Mouse (Mus musculus) forebrain, embryonic 12.5 days (tissue): Measurements from ENCODE around the gene Dis3. TPM values are rescaled to one million over a fixed set of nuclear protein-coding genes. Genes with fewer than 3 reads are reported as not detected.

Experiments used
- ATAC-seq: fragments of 200-750 bp; cut with Nextera tagmentation; 2 replicates; pipeline ENCODE4 v1.8.0; 2017; ENCODE audit warnings: moderate TSS enrichment; ENCODE audit not compliant: low FRiP score
- H3K27ac ChIP-seq: fragments of 300-500 bp; sonication (generic); 2 replicates; pipeline ENCODE4 v1.5.1; 2016; ENCODE audit warnings: mild to moderate bottlenecking
- H3K27me3 ChIP-seq: fragments of 300-500 bp; sonication (generic); 2 replicates; pipeline ENCODE4 v1.6.1; 2016; ENCODE audit warnings: mild to moderate bottlenecking
- H3K36me3 ChIP-seq: fragments of 300-500 bp; sonication (generic); replicated peaks from 2 replicates; pipeline ENCODE4 v1.6.1; 2016; ENCODE audit warnings: mild to moderate bottlenecking
- H3K4me1 ChIP-seq: fragments of 300-500 bp; sonication (generic); 2 replicates; pipeline ENCODE4 v1.6.1; 2016
- H3K4me2 ChIP-seq: fragments of 300-500 bp; sonication (generic); 2 replicates; pipeline ENCODE4 v1.6.1; 2016; ENCODE audit warnings: mild to moderate bottlenecking, moderate library complexity
- H3K4me3 ChIP-seq: fragments of 300-500 bp; sonication (generic); replicated peaks from 2 replicates; pipeline ENCODE4 v1.5.1; 2016; ENCODE audit warnings: mild to moderate bottlenecking
- H3K9ac ChIP-seq: fragments of 300-500 bp; sonication (generic); 2 replicates; pipeline ENCODE4 v1.6.1; 2016; ENCODE audit warnings: mild to moderate bottlenecking
- H3K9me3 ChIP-seq: fragments of 300-500 bp; sonication (generic); 2 replicates; pipeline ENCODE4 v1.6.1; 2016
- WGBS: fragments of 180-500 bp; shearing (Covaris S2); methylation state at CpG from one replicate; pipeline ENCODE4 v1.1.7; 2016; 5-methylcytosine and 5-hydroxymethylcytosine counted together
- polyA plus RNA-seq: library from polyadenylated mRNA; unstranded; fragments of >200 nt; fragmentation: Nextera tagmentation; extraction: Ambion mirVana; gene quantifications from 2 replicates; pipeline ENCODE4 v1.2.1, GENCODE M21; 2016

The Dis3 gene
- 43.9 and 47.6 TPM in 2 replicates for polyA plus RNA-seq

GRCm38 (mm10) chr14:99099267-99099966, at the start of gene Dis3, which contains the start of gene Pibf1:
Dis3 (minus strand) TSS chr14:99099770.
Pibf1 (plus strand) TSS chr14:99099424.
- Histone ChIP-seq H3K4me2 (peak within 1 kb of the TSS; percentile 74), H3K27me3 (no peaks in the 10 kb centered on the region), H3K27ac (peak within 1 kb of the TSS; percentile 85), H3K9me3 (no peaks in the 10 kb centered on the region), H3K36me3 (peaks cover 49% of the 10 kb centered on the region), H3K9ac (peak within 1 kb of the TSS; percentile 89), H3K4me1 (peaks cover 13% of the 10 kb centered on the region), H3K4me3 (peak within 1 kb of the TSS; percentile 94)
- WGBS, result under 1% methylated on average over 73 of the region's 73 CpGs
- peak; percentile 100 for ATAC-seq

GRCm38 (mm10) chr14:99146841-99147240, 47.3 kb upstream of the Dis3 start:
- Histone ChIP-seq H3K27me3 (no peaks in the 10 kb centered on the region), H3K4me2 (no peak overlapping the region), H3K9ac (no peak overlapping the region), H3K36me3 (peaks cover 4% of the 10 kb centered on the region; the same call in 1 of the 2 replicates), H3K4me1 (peaks cover 5% of the 10 kb centered on the region; the same call in 1 of the 2 replicates), H3K4me3 (no peak overlapping the region), H3K9me3 (no peaks in the 10 kb centered on the region), H3K27ac (no peak overlapping the region)
- 68% methylated on average over 1 of the region's 1 CpGs for WGBS
- ATAC-seq, result no peak

- 17% methylated on average over 15 of the region's 15 CpGs for WGBS
- Histone ChIP-seq H3K27ac (no peak overlapping the region), H3K4me2 (no peak overlapping the region), H3K4me3 (no peak overlapping the region), H3K36me3 (peaks cover 6% of the 10 kb centered on the region), H3K4me1 (no peaks in the 10 kb centered on the region), H3K27me3 (no peaks in the 10 kb centered on the region), H3K9me3 (no peaks in the 10 kb centered on the region), H3K9ac (no peak overlapping the region)
- ATAC-seq, result peak; percentile 90
Observed at GRCm38 (mm10) chr14:99141786-99142633, 42.4 kb upstream of the Dis3 start.

GRCm38 (mm10) chr14:99140036-99140435, 40.5 kb upstream of the Dis3 start:
- no peaks in the 10 kb centered on the region for H3K9me3 ChIP-seq
- H3K9ac ChIP-seq, result no peak overlapping the region
- no peaks in the 10 kb centered on the region for H3K27me3 ChIP-seq
- no peak overlapping the region for H3K27ac ChIP-seq
- no peak for ATAC-seq
- peaks cover 12% of the 10 kb centered on the region for H3K36me3 ChIP-seq
- no peaks in the 10 kb centered on the region for H3K4me1 ChIP-seq
- 90% methylated on average over 2 of the region's 2 CpGs for WGBS
- no peak overlapping the region for H3K4me2 ChIP-seq
- H3K4me3 ChIP-seq, result no peak overlapping the region

DNA sequence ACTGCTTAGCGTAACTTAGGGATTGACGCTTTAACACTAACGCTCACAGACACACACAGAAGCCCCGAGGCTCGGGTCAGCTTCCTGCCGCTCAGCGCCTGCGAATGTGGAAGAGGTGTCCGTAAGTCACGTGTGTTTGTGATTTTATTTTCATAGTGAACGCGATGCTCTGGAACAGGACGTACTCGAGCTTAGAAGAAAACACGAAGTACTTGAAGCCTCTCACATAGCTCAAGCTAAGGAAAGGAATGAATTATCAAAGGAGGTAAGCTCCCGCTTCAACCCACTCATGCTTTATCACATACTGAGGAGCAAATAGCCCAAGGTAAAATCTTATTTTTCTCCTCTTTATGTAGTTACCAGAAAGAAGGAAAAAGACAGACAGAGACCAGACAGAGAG, 36.7 kb upstream of the Dis3 start:
- Histone ChIP-seq H3K9ac (no peak overlapping the region), H3K27me3 (no peaks in the 10 kb centered on the region), H3K27ac (no peak overlapping the region), H3K36me3 (peaks cover 12% of the 10 kb centered on the region), H3K4me2 (no peak overlapping the region), H3K4me3 (no peak overlapping the region), H3K4me1 (no peaks in the 10 kb centered on the region), H3K9me3 (no peaks in the 10 kb centered on the region)
- 96% methylated on average over 16 of the region's 16 CpGs for WGBS
- ATAC-seq, result no peak

DNA sequence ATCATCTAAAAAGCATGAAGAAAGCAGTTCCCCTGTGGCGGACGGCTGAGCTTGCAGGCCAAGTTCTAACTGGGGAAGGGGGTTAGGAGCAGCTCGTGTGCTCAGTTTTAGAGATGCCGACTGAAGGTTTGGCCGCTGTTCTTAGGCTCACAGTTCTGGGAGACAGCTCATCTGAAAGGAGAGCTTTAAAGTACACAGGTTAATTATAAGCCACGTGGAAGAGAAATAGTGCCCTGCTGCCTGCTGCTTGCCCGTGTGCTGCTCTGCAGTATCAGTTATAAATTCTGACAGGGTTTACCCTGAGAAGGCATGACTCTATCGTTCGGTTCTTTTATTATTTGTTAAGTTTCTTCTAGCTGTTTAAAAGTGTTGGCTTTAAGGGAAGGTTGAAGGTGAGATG, 36.2 kb upstream of the Dis3 start:
- H3K27ac ChIP-seq, result no peak overlapping the region
- WGBS, result 95% methylated on average over 9 of the region's 9 CpGs
- no peak for ATAC-seq

DNA sequence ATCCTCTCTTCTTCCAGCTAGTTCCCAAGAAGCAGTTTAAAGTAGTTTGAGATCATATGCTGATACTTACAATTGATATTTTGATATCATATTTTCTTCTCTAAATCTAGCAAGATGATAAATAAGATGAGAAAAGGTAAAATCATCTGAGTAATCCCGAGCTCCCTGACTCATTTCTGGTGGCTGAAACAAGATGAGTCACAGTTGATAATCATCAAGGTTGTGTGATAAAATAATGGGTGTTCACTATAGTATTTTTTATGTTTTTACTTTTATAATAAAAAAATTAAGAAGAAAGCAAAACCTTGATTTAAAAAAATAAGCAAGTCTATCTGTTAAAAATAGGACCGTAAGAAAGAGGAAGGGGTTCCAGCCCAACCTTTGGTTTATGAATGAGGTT, 34.5 kb upstream of the Dis3 start:
- Histone ChIP-seq H3K27me3 (no peaks in the 10 kb centered on the region), H3K4me1 (no peaks in the 10 kb centered on the region), H3K9me3 (no peaks in the 10 kb centered on the region), H3K36me3 (peaks cover 12% of the 10 kb centered on the region), H3K9ac (no peak overlapping the region), H3K4me3 (no peak overlapping the region), H3K27ac (no peak overlapping the region), H3K4me2 (no peak overlapping the region)
- 93% methylated on average over 2 of the region's 2 CpGs for WGBS
- ATAC-seq, result no peak

More for the DNA sequence above, 36.2 kb upstream of the Dis3 start:
- no peak overlapping the region for H3K4me2 ChIP-seq
- H3K36me3 ChIP-seq, result peaks cover 12% of the 10 kb centered on the region
- H3K4me1 ChIP-seq, result no peaks in the 10 kb centered on the region
- no peak overlapping the region for H3K4me3 ChIP-seq
- no peaks in the 10 kb centered on the region for H3K9me3 ChIP-seq
- no peak overlapping the region for H3K9ac ChIP-seq
- H3K27me3 ChIP-seq, result no peaks in the 10 kb centered on the region

DNA sequence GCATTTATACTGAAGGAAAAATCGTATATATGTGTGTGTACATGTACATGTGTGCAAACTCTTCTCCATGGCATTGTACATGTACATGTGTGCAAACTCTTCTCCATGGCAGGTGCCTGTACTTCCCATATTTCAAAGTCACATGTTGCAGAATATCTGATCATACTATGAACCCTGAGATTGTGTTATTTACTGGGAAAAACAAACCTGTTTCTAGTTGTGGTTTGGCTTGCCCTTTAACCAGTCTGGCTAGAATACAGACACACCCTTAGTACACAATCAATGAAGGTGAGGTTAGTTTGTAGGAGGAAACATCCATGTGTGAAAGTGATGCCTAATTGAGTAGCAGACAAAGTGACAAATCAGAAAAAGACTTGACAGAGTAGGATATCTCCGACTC, 29.5 kb upstream of the Dis3 start:
- no peaks in the 10 kb centered on the region for H3K4me1 ChIP-seq
- no peak for ATAC-seq
- H3K9me3 ChIP-seq, result no peaks in the 10 kb centered on the region
- 87% methylated on average over 2 of the region's 2 CpGs for WGBS
- no peak overlapping the region for H3K4me3 ChIP-seq
- no peak overlapping the region for H3K27ac ChIP-seq
- no peaks in the 10 kb centered on the region for H3K36me3 ChIP-seq
- no peak overlapping the region for H3K9ac ChIP-seq
- H3K27me3 ChIP-seq, result no peaks in the 10 kb centered on the region
- H3K4me2 ChIP-seq, result no peak overlapping the region

DNA sequence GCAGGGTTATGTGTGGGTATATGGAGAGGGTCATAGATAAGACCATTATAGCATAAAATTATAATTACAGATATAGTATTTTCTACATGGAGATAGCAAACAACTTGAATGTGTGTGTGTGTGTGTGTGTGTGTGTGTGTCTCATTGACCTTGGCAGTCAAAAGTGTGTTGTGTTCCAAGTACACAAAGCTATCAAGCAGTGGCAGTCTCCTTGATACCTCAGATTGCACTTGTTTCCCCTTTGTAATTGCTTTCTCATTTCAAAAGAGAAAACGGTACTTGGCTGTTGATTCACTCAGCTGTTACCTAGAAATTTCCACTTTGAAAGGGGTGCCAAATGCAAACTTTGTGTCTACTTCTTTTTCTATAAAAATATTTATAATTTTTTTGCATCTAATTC, 27.9 kb upstream of the Dis3 start:
- no peak for ATAC-seq
- H3K27ac ChIP-seq, result no peak overlapping the region
- no peak overlapping the region for H3K4me2 ChIP-seq
- H3K27me3 ChIP-seq, result no peaks in the 10 kb centered on the region
- 82% methylated on average over 1 of the region's 1 CpGs for WGBS
- H3K4me1 ChIP-seq, result no peaks in the 10 kb centered on the region
- no peaks in the 10 kb centered on the region for H3K36me3 ChIP-seq
- H3K9ac ChIP-seq, result no peak overlapping the region
- no peaks in the 10 kb centered on the region for H3K9me3 ChIP-seq
- no peak overlapping the region for H3K4me3 ChIP-seq

- H3K9ac ChIP-seq, result no peak overlapping the region
- no peaks in the 10 kb centered on the region for H3K9me3 ChIP-seq
- H3K27me3 ChIP-seq, result no peaks in the 10 kb centered on the region
- H3K4me1 ChIP-seq, result no peaks in the 10 kb centered on the region
- no peaks in the 10 kb centered on the region for H3K36me3 ChIP-seq
- WGBS, result 91% methylated on average over 4 of the region's 4 CpGs
- no peak overlapping the region for H3K4me3 ChIP-seq
- no peak overlapping the region for H3K27ac ChIP-seq
- no peak for ATAC-seq
- H3K4me2 ChIP-seq, result no peak overlapping the region
Observed at GRCm38 (mm10) chr14:99126713-99127112, 27.1 kb upstream of the Dis3 start.

DNA sequence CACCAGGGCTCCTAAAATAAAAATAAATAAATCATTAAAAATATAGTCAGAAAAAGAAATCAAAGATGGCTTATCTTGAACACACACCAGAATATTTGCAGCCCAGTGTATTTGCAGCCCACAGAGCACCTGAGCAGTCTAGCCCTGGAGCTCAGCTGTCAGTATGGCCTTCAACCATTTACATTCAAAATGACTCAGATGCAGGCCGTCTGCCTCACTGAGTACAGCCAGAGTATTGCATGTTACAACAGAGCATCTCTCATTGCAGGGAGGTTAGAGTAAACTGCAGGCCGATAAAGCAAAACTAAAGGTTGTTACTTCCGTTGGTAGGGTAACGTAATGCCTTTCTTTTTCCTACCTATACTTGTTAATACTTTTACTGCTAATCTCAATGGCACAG, 24.5 kb upstream of the Dis3 start:
- Histone ChIP-seq H3K4me3 (no peak overlapping the region), H3K27ac (no peak overlapping the region), H3K9me3 (no peaks in the 10 kb centered on the region), H3K4me1 (no peaks in the 10 kb centered on the region), H3K36me3 (peaks cover 3% of the 10 kb centered on the region; the same call in 1 of the 2 replicates), H3K9ac (no peak overlapping the region), H3K27me3 (no peaks in the 10 kb centered on the region), H3K4me2 (no peak overlapping the region)
- WGBS, result 85% methylated on average over 4 of the region's 4 CpGs
- no peak for ATAC-seq

DNA sequence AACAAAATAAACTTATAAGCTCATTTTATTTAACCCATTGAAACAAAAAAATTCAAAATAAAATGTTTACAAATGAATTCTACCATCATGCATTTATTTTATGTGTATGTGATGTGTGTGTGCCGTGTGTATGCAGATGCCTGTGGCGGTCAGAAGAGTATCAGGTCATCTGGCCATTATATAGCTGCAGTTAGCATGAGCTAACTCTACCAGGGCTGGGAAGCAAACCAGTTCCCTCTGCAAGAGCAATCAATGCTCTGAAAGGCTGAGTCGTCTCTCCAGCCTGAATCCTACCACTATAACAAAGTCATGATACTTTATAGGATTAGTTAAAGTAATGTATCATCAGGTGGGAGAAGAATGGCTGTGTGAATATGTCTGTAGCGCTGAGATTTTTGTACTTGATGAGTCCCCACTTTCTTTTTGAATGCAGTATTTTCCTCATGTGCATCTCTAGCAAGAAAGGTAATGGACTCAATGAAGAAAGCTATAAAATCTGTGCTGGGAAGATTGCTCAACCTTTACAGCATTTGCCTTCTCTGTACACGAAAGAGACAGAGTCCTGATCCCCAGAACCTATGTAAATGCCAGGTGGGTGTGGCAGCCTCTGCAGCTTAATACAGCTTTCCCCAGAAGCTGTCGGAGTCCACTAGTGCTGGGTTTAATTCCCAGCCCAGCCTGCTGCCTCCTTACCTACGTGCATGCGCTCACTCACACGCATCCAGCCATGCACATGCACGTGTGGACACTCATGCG, 22.2 kb upstream of the Dis3 start:
- no peak overlapping the region for H3K4me3 ChIP-seq
- no peak for ATAC-seq
- H3K27ac ChIP-seq, result no peak overlapping the region
- H3K4me1 ChIP-seq, result no peaks in the 10 kb centered on the region
- no peak overlapping the region for H3K9ac ChIP-seq
- H3K9me3 ChIP-seq, result no peaks in the 10 kb centered on the region
- 91% methylated on average over 11 of the region's 11 CpGs for WGBS
- peaks cover 14% of the 10 kb centered on the region; the same call in 1 of the 2 replicates for H3K36me3 ChIP-seq
- no peak overlapping the region for H3K4me2 ChIP-seq
- H3K27me3 ChIP-seq, result no peaks in the 10 kb centered on the region
